Mouse (Mus musculus) liver, embryonic 16.5 days (tissue): ENCODE results near the gene Rapgefl1. TPM values are rescaled to one million over a fixed set of nuclear protein-coding genes. Genes with fewer than 3 reads are reported as not detected.

Experiments
- ATAC-seq: fragments of 200-750 bp; cut with Nextera tagmentation; 2 replicates; pipeline ENCODE4 v1.8.0; 2017; ENCODE audit warnings: low read depth, mild to moderate bottlenecking, moderate number of reproducible peaks, moderate library complexity
- H3K27ac ChIP-seq: fragments of 300-500 bp; sonication (generic); 2 replicates; pipeline ENCODE4 v1.5.1; 2014; ENCODE audit warnings: mild to moderate bottlenecking, low read length
- H3K27me3 ChIP-seq: fragments of 300-500 bp; sonication (generic); 2 replicates; pipeline ENCODE4 v1.6.1; 2014; ENCODE audit warnings: low read depth, low read length, mixed read lengths; ENCODE audit not compliant: control insufficient read depth, insufficient read depth
- H3K36me3 ChIP-seq: fragments of 300-500 bp; sonication (generic); 2 replicates; pipeline ENCODE4 v1.6.1; 2014; ENCODE audit warnings: mild to moderate bottlenecking; ENCODE audit not compliant: control insufficient read depth, insufficient read depth
- H3K4me1 ChIP-seq: fragments of 300-500 bp; sonication (generic); 2 replicates; pipeline ENCODE4 v1.6.1; 2014; ENCODE audit warnings: low read depth, low read length, mixed read lengths; ENCODE audit not compliant: control insufficient read depth
- H3K4me2 ChIP-seq: fragments of 300-500 bp; sonication (generic); 2 replicates; pipeline ENCODE4 v1.6.1; 2014; ENCODE audit warnings: low read depth, low read length, mixed read lengths
- H3K4me3 ChIP-seq: fragments of 300-500 bp; sonication (generic); 2 replicates; pipeline ENCODE4 v1.5.1; 2014; ENCODE audit warnings: low read depth, mild to moderate bottlenecking, low read length
- H3K9ac ChIP-seq: fragments of 300-500 bp; sonication (generic); 2 replicates; pipeline ENCODE4 v1.6.1; 2014; ENCODE audit warnings: low read depth, low read length
- H3K9me3 ChIP-seq: fragments of 300-500 bp; sonication (generic); replicated peaks from 2 replicates; pipeline ENCODE4 v1.6.1; 2016; ENCODE audit warnings: low read length; ENCODE audit not compliant: control insufficient read depth
- WGBS: fragments of 180-500 bp; shearing (Covaris S2); extraction: QIAGEN DNeasy Blood & Tissue Kit; methylation state at CpG from one replicate; pipeline ENCODE4 v1.1.7; 2014; ENCODE audit not compliant: insufficient replicate concordance; 5-methylcytosine and 5-hydroxymethylcytosine counted together
- polyA plus RNA-seq: library from polyadenylated mRNA; unstranded; fragments of >200 nt; fragmentation: Nextera tagmentation; extraction: Ambion mirVana; gene quantifications from 2 replicates; pipeline ENCODE4 v1.2.1, GENCODE M21; 2015

Rapgefl1 gene
- polyA plus RNA-seq, 1 experiment from 2014 or later = 0.18 TPM

DNA sequence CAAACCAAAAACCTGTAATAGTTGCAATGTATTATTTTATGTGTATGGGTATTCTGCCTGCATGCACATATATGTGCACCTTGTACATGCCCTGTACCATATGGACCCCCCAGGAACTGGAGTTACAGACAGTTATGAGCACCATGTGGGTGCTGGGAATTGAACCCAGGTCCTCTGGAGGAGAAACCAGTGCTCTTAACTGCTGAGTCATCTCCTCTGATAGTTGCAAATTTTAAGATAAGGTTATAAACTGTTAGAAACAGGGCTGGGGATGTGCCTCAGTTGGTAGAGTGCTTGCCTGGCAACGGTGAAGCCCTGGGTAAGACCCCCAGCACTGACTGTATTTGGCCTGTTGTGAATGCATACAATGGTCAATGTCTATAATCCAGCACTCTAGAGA is 45.1 kb upstream of the Rapgefl1 start:
- Histone ChIP-seq H3K36me3 (no peaks in the 10 kb centered on the region), H3K9me3 (no peaks in the 10 kb centered on the region), H3K27me3 (no peaks in the 10 kb centered on the region), H3K9ac (no peak overlapping the region), H3K4me3 (no peak overlapping the region), H3K27ac (no peak overlapping the region), H3K4me2 (no peak overlapping the region), H3K4me1 (peaks cover 49% of the 10 kb centered on the region)
- WGBS = 74% methylated on average over 1 of the region's 1 CpGs
- no peak for ATAC-seq

DNA sequence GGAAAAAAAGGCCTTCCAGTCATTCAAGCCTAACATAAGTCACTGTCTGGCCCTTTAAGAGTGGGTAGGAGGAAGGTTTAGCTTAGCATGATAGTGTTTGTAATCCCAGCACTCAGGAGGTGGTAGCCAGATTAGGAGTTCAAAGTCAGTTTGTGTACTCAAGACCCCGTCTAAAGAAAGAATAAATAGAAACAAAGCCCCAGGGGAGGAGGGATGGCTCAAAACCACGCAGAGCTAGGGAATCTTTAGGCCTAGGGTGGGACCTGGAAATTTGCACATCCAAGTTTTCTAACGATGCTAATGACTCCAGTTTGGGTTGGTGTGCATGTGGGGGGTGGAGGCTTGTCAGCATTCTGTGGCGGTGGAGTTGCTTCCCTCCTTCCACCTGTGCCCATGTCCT is 44.5 kb upstream of the Rapgefl1 start:
- Histone ChIP-seq H3K4me2 (no peak overlapping the region), H3K36me3 (no peaks in the 10 kb centered on the region), H3K27ac (no peak overlapping the region), H3K4me3 (no peak overlapping the region), H3K4me1 (peaks cover 50% of the 10 kb centered on the region), H3K9ac (no peak overlapping the region), H3K9me3 (no peaks in the 10 kb centered on the region), H3K27me3 (no peaks in the 10 kb centered on the region)
- WGBS = 38% methylated on average over 4 of the region's 4 CpGs
- no peak for ATAC-seq

DNA sequence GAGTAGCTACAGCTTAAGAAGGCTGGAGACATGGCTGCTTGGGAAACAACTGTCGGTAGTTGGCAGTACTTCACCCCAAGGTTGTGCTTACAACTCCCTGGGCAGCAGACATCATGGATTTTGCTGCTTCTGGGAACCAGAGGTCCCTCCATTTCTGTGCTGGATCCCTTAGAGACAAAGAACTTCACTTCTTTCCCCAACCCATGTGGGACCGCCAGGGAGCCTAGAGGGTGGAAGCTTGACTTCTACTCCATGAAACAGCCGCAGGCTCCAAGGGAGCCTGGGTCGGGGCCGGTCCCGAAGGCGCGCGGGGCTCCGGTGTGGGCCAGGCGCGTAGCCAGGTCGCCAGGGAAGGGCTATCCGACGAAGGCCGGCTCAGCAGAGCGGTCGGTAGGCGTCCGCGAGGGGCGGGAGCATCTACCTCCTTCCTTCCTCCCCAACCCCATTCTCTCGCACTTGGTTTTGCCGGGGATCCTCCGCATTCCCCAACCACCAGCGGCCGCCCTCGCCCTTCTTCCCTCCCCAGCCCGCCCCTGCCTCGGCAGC is 42.0 kb upstream of the Rapgefl1 start:
- Histone ChIP-seq H3K36me3 (peaks cover 4% of the 10 kb centered on the region; the same call in 1 of the 2 replicates), H3K27ac (peak overlapping the region; percentile 97), H3K9me3 (no peaks in the 10 kb centered on the region), H3K4me3 (peak overlapping the region; percentile 91), H3K4me1 (peaks cover 42% of the 10 kb centered on the region), H3K9ac (peak overlapping the region; percentile 97), H3K27me3 (no peaks in the 10 kb centered on the region), H3K4me2 (peak overlapping the region; percentile 97)
- WGBS = 0% methylated on average over 30 of the region's 30 CpGs
- ATAC-seq = peak; percentile 56

DNA sequence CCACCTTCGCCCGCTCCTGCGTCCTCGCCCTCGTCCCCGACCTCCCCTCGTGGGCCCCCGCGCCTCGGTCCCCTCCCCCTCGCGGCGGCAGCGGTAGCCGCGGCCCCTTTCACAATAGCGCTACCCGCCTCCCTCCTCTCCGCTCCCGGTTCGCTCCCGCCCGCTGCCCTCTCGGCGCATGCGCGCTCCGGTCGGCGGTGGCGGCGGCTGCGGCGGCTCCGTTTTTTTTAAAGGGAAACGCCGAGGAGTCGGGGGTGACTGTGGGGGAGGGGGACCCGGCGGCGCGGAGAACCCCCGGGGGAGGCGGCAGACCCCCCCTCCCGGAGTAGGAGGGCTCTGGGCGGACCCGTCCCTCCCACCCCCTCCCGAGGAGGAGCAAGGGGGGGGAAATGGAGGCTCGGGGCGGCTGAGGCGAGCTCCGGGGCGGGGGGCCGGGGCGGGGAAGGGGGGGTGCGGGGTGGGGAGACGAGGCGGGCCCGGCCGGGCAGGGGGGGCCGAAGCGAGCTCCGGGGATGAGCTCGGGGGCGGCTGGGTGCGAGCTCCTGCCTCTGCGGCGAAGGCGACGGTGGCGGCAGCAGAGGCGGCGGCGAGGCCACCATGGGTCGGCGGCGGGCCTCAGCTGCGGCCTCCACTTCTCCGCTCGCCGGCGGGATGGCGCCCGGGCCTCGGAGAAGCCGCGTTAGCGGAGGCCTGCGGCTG is 41.4 kb upstream of the Rapgefl1 start, which contains the start of gene Msl1:
Msl1 (plus strand) TSS at position 502 of the 699 bp plus-strand sequence.
- Histone ChIP-seq H3K4me3 (peak within 1 kb of the TSS; percentile 91), H3K36me3 (peaks cover 7% of the 10 kb centered on the region), H3K27ac (peak within 1 kb of the TSS; percentile 97), H3K4me2 (peak within 1 kb of the TSS; percentile 97), H3K27me3 (no peaks in the 10 kb centered on the region), H3K4me1 (peaks cover 35% of the 10 kb centered on the region), H3K9me3 (no peaks in the 10 kb centered on the region), H3K9ac (peak within 1 kb of the TSS; percentile 97)
- WGBS = under 1% methylated on average over 58 of the region's 89 CpGs
- peak; percentile 77 for ATAC-seq

- Histone ChIP-seq H3K27ac (peak overlapping the region; percentile 97), H3K4me2 (peak overlapping the region; percentile 97), H3K9me3 (no peaks in the 10 kb centered on the region), H3K4me3 (peak overlapping the region; percentile 91), H3K36me3 (peaks cover 12% of the 10 kb centered on the region), H3K4me1 (peaks cover 33% of the 10 kb centered on the region), H3K27me3 (no peaks in the 10 kb centered on the region), H3K9ac (peak overlapping the region; percentile 97)
- under 1% methylated on average over 70 of the region's 74 CpGs for WGBS
- peak; percentile 58 for ATAC-seq
Observed at GRCm38 (mm10) chr11:98795714-98796514, 40.7 kb upstream of the Rapgefl1 start.

- Histone ChIP-seq H3K4me3 (peak overlapping the region; percentile 91), H3K36me3 (peaks cover 16% of the 10 kb centered on the region), H3K27ac (peak overlapping the region; percentile 97), H3K9ac (peak overlapping the region; percentile 97), H3K27me3 (no peaks in the 10 kb centered on the region), H3K9me3 (no peaks in the 10 kb centered on the region), H3K4me2 (peak overlapping the region; percentile 97), H3K4me1 (peaks cover 29% of the 10 kb centered on the region)
- 0 out of 2 replicates have a peak, but pooled peaks have one; percentile 1 for ATAC-seq
- WGBS = 3% methylated on average over 23 of the region's 23 CpGs
Observed at GRCm38 (mm10) chr11:98796515-98797216, 39.9 kb upstream of the Rapgefl1 start.

DNA sequence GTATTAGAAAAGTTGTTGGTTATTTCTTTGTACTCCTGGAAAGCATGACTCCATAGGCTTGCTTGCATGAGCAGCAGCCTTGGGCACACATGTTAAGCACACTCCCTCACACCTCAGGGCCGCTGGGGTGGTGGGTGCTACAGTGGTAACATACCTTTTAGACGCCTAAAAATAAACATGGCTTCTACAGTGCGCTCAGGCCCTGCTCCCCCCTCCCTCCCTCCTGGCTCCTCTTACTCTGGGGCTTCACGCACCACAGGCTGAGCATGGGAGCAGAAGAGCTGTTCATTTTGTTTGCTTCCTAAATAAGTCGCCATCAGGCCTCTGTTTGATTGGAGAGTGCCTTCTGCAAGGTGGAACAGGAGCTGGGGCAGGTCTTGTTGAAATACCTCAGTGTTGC is 39.3 kb upstream of the Rapgefl1 start:
- Histone ChIP-seq H3K36me3 (peaks cover 17% of the 10 kb centered on the region), H3K4me2 (peak overlapping the region; percentile 97), H3K9ac (peak overlapping the region; percentile 97), H3K27me3 (no peaks in the 10 kb centered on the region), H3K4me3 (peak overlapping the region; percentile 91), H3K4me1 (peaks cover 28% of the 10 kb centered on the region), H3K9me3 (no peaks in the 10 kb centered on the region), H3K27ac (no peak overlapping the region)
- ATAC-seq = no peak
- WGBS = 10% methylated on average over 5 of the region's 5 CpGs

DNA sequence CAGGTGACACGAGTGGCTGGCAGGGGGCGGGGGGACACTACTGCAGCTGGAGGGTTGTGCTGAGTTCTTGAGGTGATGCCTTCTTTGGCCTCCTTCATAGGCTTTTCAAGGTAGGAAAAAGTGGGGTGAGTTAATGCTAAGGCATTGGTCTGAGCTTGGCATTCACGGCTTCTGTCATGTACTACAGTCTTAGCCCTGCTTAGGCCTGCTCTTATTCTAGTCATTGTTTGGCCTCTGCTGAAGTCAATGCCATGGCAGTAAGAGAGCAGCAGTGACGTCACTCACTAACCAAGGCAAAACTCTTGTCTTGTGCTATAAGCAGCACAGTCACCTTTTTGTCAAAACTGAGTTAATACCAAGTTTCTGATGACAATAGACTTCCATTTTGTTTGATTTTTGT is 38.7 kb upstream of the Rapgefl1 start:
- H3K4me1 ChIP-seq = peaks cover 28% of the 10 kb centered on the region

More for the DNA sequence above, 38.7 kb upstream of the Rapgefl1 start:
- peaks cover 23% of the 10 kb centered on the region for H3K36me3 ChIP-seq
- no peak for ATAC-seq
- H3K9me3 ChIP-seq = no peaks in the 10 kb centered on the region
- no peak overlapping the region for H3K27ac ChIP-seq
- peak overlapping the region; percentile 97 for H3K4me2 ChIP-seq
- no peak overlapping the region for H3K9ac ChIP-seq
- no peaks in the 10 kb centered on the region for H3K27me3 ChIP-seq
- 63% methylated on average over 4 of the region's 4 CpGs for WGBS
- H3K4me3 ChIP-seq = peak overlapping the region; percentile 91
